In the genomic region with DNA sequence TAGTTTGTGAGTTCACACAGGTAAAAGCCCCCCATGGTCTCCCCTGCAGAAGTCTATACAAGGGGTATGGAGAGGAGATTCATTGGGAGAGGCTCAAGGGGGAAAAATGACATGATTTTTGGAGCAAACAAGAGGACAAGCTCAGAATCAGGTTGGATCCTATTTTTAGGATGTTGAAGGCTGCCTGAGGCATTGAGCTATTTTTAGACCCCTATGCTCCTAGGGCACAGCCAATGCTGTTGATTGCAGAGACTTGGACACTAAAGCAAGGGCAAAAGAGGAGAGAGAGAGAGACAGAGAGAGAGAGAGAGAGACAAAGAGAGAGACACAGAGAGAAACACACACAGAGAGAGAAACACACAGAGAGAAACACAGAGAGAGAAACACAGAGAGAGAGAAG, we compare ENCODE assay signal across 18 mouse cellular contexts.
A peak's percentile ranks its signal among the peaks of the same experiment; 100 is the strongest.
DNase-seq lines count a peak whose midpoint lies in the region; ATAC-seq lines count a peak whose summit lies in the region.
"Had no signal": no experiment of that assay in that cellular context is flagged by ENCODE, and none has a peak within 500 bp of the region (broad histone marks: within the 10 kb centered on the region; RNA-seq: fewer than 3 reads in every experiment).

No protein-coding gene starts in this region.

- no peak overlapping the region for H3K9ac ChIP-seq in limb, embryonic 12.5 days (replicated peaks)
- peak overlapping the region; percentile 51 for H3K9ac ChIP-seq in heart, embryonic 14.5 days (ENCODE audit: low read length)
- H3K9ac ChIP-seq in midbrain, embryonic 11.5 days (ENCODE audit: low read length): no peak overlapping the region
- H3K9ac ChIP-seq: forebrain, embryonic 15.5 days; hindbrain, embryonic 14.5 days; intestine, embryonic 15.5 days; liver, embryonic 14.5 days; stomach, embryonic 15.5 days had no signal

- no peaks in the 10 kb centered on the region for H3K9me3 ChIP-seq in limb, embryonic 12.5 days
- no peaks in the 10 kb centered on the region for H3K9me3 ChIP-seq in limb, embryonic 10.5 days (replicated peaks)
- no peaks in the 10 kb centered on the region for H3K9me3 ChIP-seq in heart, embryonic 14.5 days (ENCODE audit: control insufficient read depth, low read length)
- H3K9me3 ChIP-seq in midbrain, embryonic 11.5 days (ENCODE audit: control insufficient read depth, low read length): no peaks in the 10 kb centered on the region
- H3K9me3 ChIP-seq: forebrain, embryonic 15.5 days; intestine, embryonic 15.5 days; stomach, embryonic 15.5 days had no signal

- peak; percentile 17 to 21 for DNase-seq in cerebellum, postnatal 10 days
- no peak for DNase-seq in cerebellum, adult 8-10 months
- no peak for DNase-seq in limb, embryonic 10.5 days (ENCODE audit: low spot score)
- DNase-seq in spleen, postnatal 10 days (ENCODE audit: low spot score in 2 of 2): no peak
- no peak for DNase-seq in left cerebral cortex, postnatal 36 days (ENCODE audit: low spot score in 2 of 2)
- no peak for DNase-seq in midbrain, embryonic 11.5 days (ENCODE audit: low spot score, missing footprints)
- DNase-seq: right cerebral cortex, adult 18-20 months; thymus, adult 2 months had no signal

- H3K4me3 ChIP-seq in limb, embryonic 12.5 days (replicated peaks): no peak overlapping the region
- no peak overlapping the region for H3K4me3 ChIP-seq in limb, embryonic 10.5 days
- H3K4me3 ChIP-seq in heart, embryonic 14.5 days (ENCODE audit: control insufficient read depth in 1 of 2, insufficient read depth in 1 of 2, low read depth in 1 of 2, low read length in 2 of 2): no peak overlapping the region
- no peak overlapping the region for H3K4me3 ChIP-seq in midbrain, embryonic 11.5 days (ENCODE audit: low read depth, low read length)
- H3K4me3 ChIP-seq: erythroblast, embryonic 14.5 days; forebrain, embryonic 15.5 days; intestine, embryonic 15.5 days; stomach, embryonic 15.5 days had no signal

- 0 out of 2 replicates have a peak overlapping the region, but pooled peaks have one; percentile 35 for H3K27ac ChIP-seq in limb, embryonic 12.5 days
- H3K27ac ChIP-seq in limb, embryonic 10.5 days: no peak overlapping the region
- H3K27ac ChIP-seq in heart, embryonic 14.5 days (replicated peaks in 1 of 2; ENCODE audit: control insufficient read depth in 1 of 2, insufficient read depth in 1 of 2, low read depth in 2 of 2, low read length in 2 of 2): peak overlapping the region; percentile 98
- H3K27ac ChIP-seq in midbrain, embryonic 11.5 days (ENCODE audit: low read depth, low read length): no peak overlapping the region
- H3K27ac ChIP-seq: forebrain, embryonic 15.5 days; hindbrain, embryonic 14.5 days; intestine, embryonic 15.5 days; liver, embryonic 14.5 days; stomach, embryonic 15.5 days had no signal

- H3K36me3 ChIP-seq in limb, embryonic 12.5 days: no peaks in the 10 kb centered on the region
- no peaks in the 10 kb centered on the region for H3K36me3 ChIP-seq in limb, embryonic 10.5 days
- H3K36me3 ChIP-seq in heart, embryonic 14.5 days (ENCODE audit: control insufficient read depth, insufficient read depth, low read length): no peaks in the 10 kb centered on the region
- H3K36me3 ChIP-seq in midbrain, embryonic 11.5 days (ENCODE audit: control insufficient read depth, insufficient read depth, low read length): no peaks in the 10 kb centered on the region
- H3K36me3 ChIP-seq: forebrain, embryonic 15.5 days; intestine, embryonic 15.5 days; stomach, embryonic 15.5 days had no signal

- no peaks in the 10 kb centered on the region for H3K27me3 ChIP-seq in limb, embryonic 12.5 days
- peaks cover 15% of the 10 kb centered on the region for H3K27me3 ChIP-seq in limb, embryonic 10.5 days (ENCODE audit: low read depth, poor library complexity, severe bottlenecking)
- H3K27me3 ChIP-seq in heart, embryonic 14.5 days (ENCODE audit: control insufficient read depth, insufficient read depth, low read length): no peaks in the 10 kb centered on the region
- H3K27me3 ChIP-seq in midbrain, embryonic 11.5 days (ENCODE audit: control insufficient read depth, insufficient read depth, low read length): no peaks in the 10 kb centered on the region
- H3K27me3 ChIP-seq: forebrain, embryonic 15.5 days; intestine, embryonic 15.5 days; stomach, embryonic 15.5 days had no signal

- no peak overlapping the region for H3K4me2 ChIP-seq in limb, embryonic 12.5 days
- H3K4me2 ChIP-seq in heart, embryonic 14.5 days (ENCODE audit: low read length): peak overlapping the region; percentile 42
- H3K4me2 ChIP-seq in midbrain, embryonic 11.5 days: no peak overlapping the region
- H3K4me2 ChIP-seq: forebrain, embryonic 15.5 days; hindbrain, embryonic 14.5 days; intestine, embryonic 15.5 days; stomach, embryonic 15.5 days had no signal

- intact Hi-C loops in left cerebral cortex, postnatal 36 days (cut with DNase I): no loop called here

- peaks cover 16% of the 10 kb centered on the region for H3K4me1 ChIP-seq in limb, embryonic 12.5 days (replicated peaks)
- H3K4me1 ChIP-seq in limb, embryonic 10.5 days: peaks cover 16% of the 10 kb centered on the region
- H3K4me1 ChIP-seq in heart, embryonic 14.5 days (ENCODE audit: control insufficient read depth in 2 of 2, insufficient read depth in 2 of 2, low read length in 2 of 2): peaks cover 6 to 14% of the 10 kb centered on the region in 2 experiments
- no peaks in the 10 kb centered on the region for H3K4me1 ChIP-seq in midbrain, embryonic 11.5 days (ENCODE audit: control insufficient read depth, insufficient read depth, low read length)
- H3K4me1 ChIP-seq: forebrain, embryonic 15.5 days; intestine, embryonic 15.5 days; stomach, embryonic 15.5 days had no signal

- no peak for ATAC-seq in limb, embryonic 12.5 days (ENCODE audit: insufficient number of reproducible peaks, insufficient read depth, low FRiP score, low TSS enrichment, low read depth)
- ATAC-seq in heart, embryonic 14.5 days (ENCODE audit: insufficient number of reproducible peaks, insufficient read depth, low FRiP score, low read depth): peak; percentile 79; the same call in 1 of the 2 replicates
- ATAC-seq in midbrain, embryonic 11.5 days (ENCODE audit: low FRiP score): no peak
- ATAC-seq: forebrain, embryonic 15.5 days; lung, postnatal 0 days; midbrain, embryonic 16.5 days had no signal

Comparison
In these comparisons a context has a peak if more than half of its experiments do, and no peak if none do; other contexts are left out.
1. DNase-seq: peak in cerebellum, postnatal 10 days (2 of 2); none in cerebellum, adult 8-10 months (single experiment), limb, embryonic 10.5 days (single experiment), spleen, postnatal 10 days (0 of 2), left cerebral cortex, postnatal 36 days (0 of 2) and midbrain, embryonic 11.5 days (single experiment).
2. H3K27ac ChIP-seq: peak in limb, embryonic 12.5 days (single experiment) and heart, embryonic 14.5 days (2 of 2); none in limb, embryonic 10.5 days (single experiment) and midbrain, embryonic 11.5 days (single experiment).